Mouse (Mus musculus) olfactory bulb, adult 2 months (tissue): Measurements from ENCODE around the gene Zfp523.

Source experiments
- CTCF ChIP-seq: fragments of 200-500 bp; IDR thresholded peaks from 2 replicates; pipeline ENCODE4 v1.5.1; 2012; ENCODE audit warnings: low read depth, mild to moderate bottlenecking, low read length, moderate library complexity; ENCODE audit not compliant: insufficient read depth
- POLR2A ChIP-seq: fragments of 200-500 bp; IDR thresholded peaks from 2 replicates; pipeline ENCODE4 v1.6.1; 2012; ENCODE audit warnings: mild to moderate bottlenecking, low read depth, low read length, moderate library complexity; ENCODE audit not compliant: insufficient read depth

DNA sequence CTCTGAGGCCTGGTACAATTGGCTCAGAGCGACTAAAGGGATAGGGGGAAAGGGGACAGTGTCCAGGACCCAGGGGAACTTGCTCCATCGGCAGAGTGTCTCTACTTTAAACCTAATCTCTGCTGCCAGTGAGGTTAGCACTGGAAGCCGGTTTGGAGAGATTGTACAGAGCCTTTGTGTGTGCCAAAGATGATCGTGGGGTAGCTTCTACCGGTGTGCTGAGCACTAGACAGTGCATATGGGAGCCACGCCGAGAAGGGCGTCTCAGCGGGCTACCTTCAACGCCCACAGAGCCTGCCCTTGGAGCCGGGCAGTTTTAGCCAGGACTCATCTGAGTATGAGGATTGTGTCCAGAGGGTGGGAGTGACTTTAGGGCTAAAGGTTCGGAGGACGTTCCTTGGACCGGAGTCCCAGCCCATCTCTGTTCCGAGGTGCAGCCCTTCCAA is 35.7 kb upstream of the Zfp523 start:
- TF ChIP-seq CTCF (no peak), POLR2A (no peak; the same call in 1 of the 2 replicates)
